Mouse (Mus musculus): ENCODE data around the gene Ap4s1. TPM values are rescaled to one million over a fixed set of nuclear protein-coding genes. Genes with fewer than 3 reads are reported as not detected.
"Not testable (repeated sequence)": the region's sequence is repeated elsewhere in the genome, so short reads cannot be mapped to it uniquely, and the experiment has no call there.

Gene Ap4s1
- polyA plus RNA-seq (2015; fragmentation: Nextera tagmentation; extraction: Ambion mirVana), result 30.9 and 32.6 TPM in 2 replicates

GRCm38 (mm10) chr12:51690893-51691844 is at the start of gene Ap4s1:
TSS of gene Ap4s1 (plus strand) at chr12:51691033.
- no peaks in the 10 kb centered on the region for H3K9me3 ChIP-seq
- peak within 1 kb of the TSS; percentile 96 for H3K4me3 ChIP-seq
- WGBS, result 1% methylated on average over 89 of the region's 108 CpGs
- peak within 1 kb of the TSS; percentile 78 for H3K4me2 ChIP-seq
- peaks cover 10% of the 10 kb centered on the region for H3K4me1 ChIP-seq
- ATAC-seq (ENCODE audit: insufficient number of reproducible peaks, insufficient read depth, low FRiP score, low TSS enrichment, low read depth), result peak; percentile 73
- peak within 1 kb of the TSS; percentile 100 for H3K9ac ChIP-seq
- H3K27me3 ChIP-seq, result no peaks in the 10 kb centered on the region
- H3K27ac ChIP-seq, result peak within 1 kb of the TSS; percentile 100
- no peaks in the 10 kb centered on the region for H3K36me3 ChIP-seq

DNA sequence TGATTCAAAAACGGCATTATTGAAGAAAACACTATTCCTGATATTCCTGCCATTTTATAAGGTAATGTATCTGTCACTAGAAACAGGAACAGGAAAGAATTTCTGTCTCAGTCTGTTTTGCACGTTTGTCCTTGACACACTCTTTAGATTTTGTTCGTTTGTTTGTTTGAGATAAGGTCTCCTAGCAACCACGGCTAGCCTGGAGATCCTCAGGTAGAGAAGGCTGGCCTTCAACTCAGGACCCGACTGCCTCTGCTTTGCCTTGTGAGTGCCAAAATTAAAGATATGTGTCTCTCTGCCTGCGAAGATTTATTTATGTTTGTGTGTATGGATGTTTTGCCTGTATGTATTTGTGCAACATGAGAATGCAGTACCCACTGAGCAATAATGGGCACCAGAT is 49.0 kb upstream of the Ap4s1 start:
- no peak overlapping the region for H3K4me3 ChIP-seq
- H3K4me2 ChIP-seq, result no peak overlapping the region
- H3K36me3 ChIP-seq, result peaks cover 17% of the 10 kb centered on the region
- H3K27ac ChIP-seq, result no peak overlapping the region
- H3K9ac ChIP-seq, result no peak overlapping the region
- no peak for ATAC-seq (ENCODE audit: insufficient number of reproducible peaks, insufficient read depth, low FRiP score, low TSS enrichment, low read depth)
- no peaks in the 10 kb centered on the region for H3K4me1 ChIP-seq
- 69% methylated on average over 6 of the region's 6 CpGs for WGBS
- H3K27me3 ChIP-seq, result no peaks in the 10 kb centered on the region
- no peaks in the 10 kb centered on the region for H3K9me3 ChIP-seq

- not testable (repeated sequence) for H3K4me1 ChIP-seq; H3K4me2 ChIP-seq; H3K27ac ChIP-seq; H3K4me3 ChIP-seq; H3K9ac ChIP-seq; ATAC-seq (ENCODE audit: insufficient number of reproducible peaks, insufficient read depth, low FRiP score, low TSS enrichment, low read depth); H3K9me3 ChIP-seq; H3K27me3 ChIP-seq
- H3K36me3 ChIP-seq, result peaks cover 32% of the 10 kb centered on the region
Measured at GRCm38 (mm10) chr12:51649401-51649800, 41.4 kb upstream of the Ap4s1 start.

GRCm38 (mm10) chr12:51655944-51656465 is 34.8 kb upstream of the Ap4s1 start:
- Histone ChIP-seq H3K4me2 (no peak overlapping the region), H3K36me3 (peaks cover 18% of the 10 kb centered on the region), H3K27ac (no peak overlapping the region), H3K4me3 (no peak overlapping the region), H3K9me3 (no peaks in the 10 kb centered on the region), H3K9ac (no peak overlapping the region), H3K4me1 (no peaks in the 10 kb centered on the region), H3K27me3 (no peaks in the 10 kb centered on the region)
- no peak for ATAC-seq (ENCODE audit: insufficient number of reproducible peaks, insufficient read depth, low FRiP score, low TSS enrichment, low read depth)
- 55% methylated on average over 1 of the region's 1 CpGs for WGBS

DNA sequence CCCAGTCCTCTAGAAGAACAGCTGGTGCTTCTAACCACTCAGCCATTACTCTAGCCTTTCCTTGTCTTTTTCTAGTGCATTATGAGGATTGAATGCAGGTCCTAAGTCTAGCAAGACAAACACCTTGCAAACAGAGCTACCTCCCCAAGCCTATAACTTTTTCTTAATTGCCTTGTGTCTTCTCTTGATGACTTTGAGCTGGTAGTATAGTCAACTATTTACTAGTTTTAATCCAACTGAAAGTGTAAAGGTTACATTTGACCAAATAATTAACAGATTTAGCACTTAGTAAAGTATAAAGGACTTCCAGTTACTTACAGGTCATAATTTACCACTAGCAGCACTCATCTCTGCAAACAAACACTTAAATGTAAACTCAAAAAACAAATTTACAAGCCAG is 27.8 kb upstream of the Ap4s1 start:
- Histone ChIP-seq H3K36me3 (no peaks in the 10 kb centered on the region), H3K9me3 (no peaks in the 10 kb centered on the region), H3K4me2 (no peak overlapping the region), H3K4me1 (no peaks in the 10 kb centered on the region; the same call in 1 of the 2 replicates), H3K27ac (no peak overlapping the region), H3K27me3 (no peaks in the 10 kb centered on the region), H3K9ac (no peak overlapping the region), H3K4me3 (no peak overlapping the region)
- ATAC-seq (ENCODE audit: insufficient number of reproducible peaks, insufficient read depth, low FRiP score, low TSS enrichment, low read depth), result no peak

DNA sequence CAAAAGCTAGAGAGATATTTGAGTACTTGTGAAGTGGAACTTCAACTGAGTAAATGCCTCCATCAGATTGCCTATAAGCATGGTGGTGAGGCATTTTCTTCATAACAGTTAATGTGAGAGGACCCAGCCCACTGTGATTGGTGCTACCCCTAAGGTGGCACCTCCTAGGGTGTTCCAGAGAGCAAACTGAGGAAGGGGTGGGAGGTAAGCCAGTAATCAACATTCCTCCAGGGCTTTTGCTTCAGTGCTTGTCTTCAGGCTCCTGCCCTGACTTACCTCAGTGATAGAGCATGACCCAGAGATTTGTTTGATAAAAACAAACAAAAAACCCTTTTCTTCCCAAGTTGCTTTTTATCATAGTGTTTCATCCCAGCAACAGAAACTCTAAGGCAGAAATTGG is 26.9 kb upstream of the Ap4s1 start:
- Histone ChIP-seq H3K4me3 (no peak overlapping the region), H3K4me2 (no peak overlapping the region), H3K9me3 (no peaks in the 10 kb centered on the region), H3K4me1 (no peaks in the 10 kb centered on the region; the same call in 1 of the 2 replicates), H3K9ac (no peak overlapping the region), H3K36me3 (no peaks in the 10 kb centered on the region), H3K27ac (no peak overlapping the region), H3K27me3 (no peaks in the 10 kb centered on the region)
- no peak for ATAC-seq (ENCODE audit: insufficient number of reproducible peaks, insufficient read depth, low FRiP score, low TSS enrichment, low read depth)

DNA sequence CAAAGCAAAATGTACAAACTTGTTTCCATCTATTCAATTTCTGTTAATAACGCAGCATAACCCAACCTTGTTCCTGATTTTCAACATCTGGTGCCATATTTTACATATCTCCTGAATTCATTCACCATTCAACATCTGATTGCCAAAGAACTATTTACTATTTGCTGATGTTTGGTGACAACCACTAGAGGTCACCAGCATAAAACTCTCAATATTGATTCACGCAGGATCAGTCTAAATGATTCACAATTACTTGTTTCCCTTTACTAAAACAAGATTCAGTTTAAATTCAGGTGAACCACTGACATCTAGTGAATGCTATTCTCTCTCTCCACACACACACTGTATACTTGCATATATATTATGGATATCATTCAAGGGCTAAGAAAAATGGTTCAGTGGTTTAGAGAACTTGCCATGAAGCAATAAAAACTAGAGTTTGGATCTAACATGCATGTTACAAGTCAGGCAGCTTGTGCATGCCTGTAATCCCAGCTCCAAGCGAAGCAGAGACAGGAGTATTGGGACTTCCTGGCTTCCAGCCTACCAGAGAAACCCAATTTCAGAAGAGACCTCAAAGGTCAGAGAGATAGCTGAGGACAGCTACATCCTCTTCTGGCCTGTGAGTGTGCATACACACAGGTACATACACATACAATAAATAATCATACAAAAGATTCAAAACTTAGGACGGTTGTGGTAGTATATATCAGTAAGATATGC is 24.0 kb upstream of the Ap4s1 start:
- 71% methylated on average over 4 of the region's 4 CpGs for WGBS
- Histone ChIP-seq H3K27ac (no peak overlapping the region), H3K36me3 (no peaks in the 10 kb centered on the region), H3K4me1 (peaks cover 6% of the 10 kb centered on the region; the same call in 1 of the 2 replicates), H3K9me3 (no peaks in the 10 kb centered on the region), H3K4me3 (no peak overlapping the region), H3K9ac (no peak overlapping the region), H3K4me2 (no peak overlapping the region), H3K27me3 (no peaks in the 10 kb centered on the region)
- ATAC-seq (ENCODE audit: insufficient number of reproducible peaks, insufficient read depth, low FRiP score, low TSS enrichment, low read depth), result no peak

DNA sequence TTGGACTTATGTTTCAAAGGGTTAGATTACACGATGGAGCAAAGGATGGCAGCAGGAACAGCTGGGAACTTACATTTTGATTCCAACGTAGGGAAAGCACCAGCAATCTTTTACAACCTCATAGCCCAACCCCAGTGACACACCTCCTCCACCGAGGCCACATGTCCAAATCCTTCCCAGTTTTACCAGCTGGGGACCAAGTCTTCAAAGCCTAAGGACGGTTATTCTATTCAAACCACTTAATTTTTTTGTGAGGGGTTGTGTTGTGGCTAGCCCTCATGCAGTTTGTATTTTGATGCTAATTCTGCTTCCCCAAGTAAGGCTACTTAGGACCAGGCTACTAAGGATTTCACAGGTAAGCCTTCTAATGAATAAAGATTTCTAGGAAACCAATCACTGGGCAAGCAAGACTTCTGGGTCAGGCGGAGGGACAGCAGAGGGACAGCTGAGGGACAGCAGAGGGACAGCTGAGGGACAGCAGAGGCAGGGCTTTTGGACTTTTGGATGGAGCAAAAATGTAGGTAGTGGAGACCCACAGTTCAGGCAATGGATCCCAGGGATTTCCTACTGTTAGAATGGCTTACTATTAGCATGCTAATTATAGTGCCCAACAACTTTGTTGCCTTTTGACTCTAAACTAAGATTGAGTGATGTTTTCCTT is 19.5 kb upstream of the Ap4s1 start:
- WGBS, result 37% methylated on average over 5 of the region's 5 CpGs
- Histone ChIP-seq H3K36me3 (no peaks in the 10 kb centered on the region), H3K4me3 (no peak overlapping the region), H3K9ac (no peak overlapping the region), H3K4me2 (no peak overlapping the region), H3K27ac (no peak overlapping the region), H3K9me3 (no peaks in the 10 kb centered on the region), H3K4me1 (peaks cover 21% of the 10 kb centered on the region; the same call in 1 of the 2 replicates), H3K27me3 (no peaks in the 10 kb centered on the region)
- no peak for ATAC-seq (ENCODE audit: insufficient number of reproducible peaks, insufficient read depth, low FRiP score, low TSS enrichment, low read depth)

DNA sequence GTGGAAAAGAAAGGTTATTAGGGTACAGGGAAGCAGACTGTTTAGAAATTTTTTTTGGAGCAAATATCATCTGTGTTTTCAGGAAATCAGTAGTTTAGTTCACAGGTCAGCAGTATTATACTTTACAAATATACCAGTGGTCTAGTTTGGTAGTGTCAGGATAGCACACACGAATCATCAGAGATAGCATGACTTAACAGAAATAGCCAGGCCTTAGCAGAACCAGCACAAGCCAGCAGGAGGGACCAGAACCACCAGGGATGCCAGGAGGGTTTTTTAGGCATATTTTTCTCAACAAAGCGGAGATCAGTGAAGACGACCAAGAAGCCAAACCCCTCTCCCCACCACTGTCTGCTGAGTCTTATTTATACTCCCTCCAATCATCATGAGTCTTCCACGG is 17.6 kb upstream of the Ap4s1 start:
- H3K4me1 ChIP-seq, result peaks cover 21% of the 10 kb centered on the region; the same call in 1 of the 2 replicates
- H3K4me2 ChIP-seq, result no peak overlapping the region
- H3K27ac ChIP-seq, result no peak overlapping the region
- H3K4me3 ChIP-seq, result no peak overlapping the region
- no peaks in the 10 kb centered on the region for H3K9me3 ChIP-seq
- no peaks in the 10 kb centered on the region for H3K36me3 ChIP-seq
- no peak overlapping the region for H3K9ac ChIP-seq
- H3K27me3 ChIP-seq, result no peaks in the 10 kb centered on the region
- ATAC-seq (ENCODE audit: insufficient number of reproducible peaks, insufficient read depth, low FRiP score, low TSS enrichment, low read depth), result no peak
- 63% methylated on average over 4 of the region's 4 CpGs for WGBS

- no peak overlapping the region for H3K4me3 ChIP-seq
- no peaks in the 10 kb centered on the region for H3K36me3 ChIP-seq
- no peak overlapping the region for H3K4me2 ChIP-seq
- peaks cover 25% of the 10 kb centered on the region for H3K4me1 ChIP-seq
- WGBS, result 67% methylated on average over 2 of the region's 2 CpGs
- H3K27ac ChIP-seq, result no peak overlapping the region
- no peak for ATAC-seq (ENCODE audit: insufficient number of reproducible peaks, insufficient read depth, low FRiP score, low TSS enrichment, low read depth)
- H3K9ac ChIP-seq, result no peak overlapping the region
- H3K27me3 ChIP-seq, result no peaks in the 10 kb centered on the region
- H3K9me3 ChIP-seq, result no peaks in the 10 kb centered on the region
Measured at GRCm38 (mm10) chr12:51676442-51676841, 14.4 kb upstream of the Ap4s1 start.

GRCm38 (mm10) chr12:51678844-51679243 is 12.0 kb upstream of the Ap4s1 start:
- WGBS, result 83% methylated on average over 1 of the region's 1 CpGs
- H3K4me2 ChIP-seq, result no peak overlapping the region
- ATAC-seq (ENCODE audit: insufficient number of reproducible peaks, insufficient read depth, low FRiP score, low TSS enrichment, low read depth), result no peak
- no peak overlapping the region for H3K27ac ChIP-seq
- H3K4me3 ChIP-seq, result no peak overlapping the region
- H3K9me3 ChIP-seq, result no peaks in the 10 kb centered on the region
- H3K27me3 ChIP-seq, result no peaks in the 10 kb centered on the region
- H3K36me3 ChIP-seq, result no peaks in the 10 kb centered on the region
- H3K4me1 ChIP-seq, result peaks cover 22% of the 10 kb centered on the region
- no peak overlapping the region for H3K9ac ChIP-seq

Measured in embryonic facial prominence, embryonic 13.5 days (tissue).